Mouse (Mus musculus): Measurements from ENCODE around the gene Med27. TPM values are rescaled to one million over a fixed set of nuclear protein-coding genes. Genes with fewer than 3 reads are reported as not detected.

Gene Med27
- total and polyA plus RNA-seq, 3 experiments: 32.1 to 36.2 (median 33.6) TPM

DNA sequence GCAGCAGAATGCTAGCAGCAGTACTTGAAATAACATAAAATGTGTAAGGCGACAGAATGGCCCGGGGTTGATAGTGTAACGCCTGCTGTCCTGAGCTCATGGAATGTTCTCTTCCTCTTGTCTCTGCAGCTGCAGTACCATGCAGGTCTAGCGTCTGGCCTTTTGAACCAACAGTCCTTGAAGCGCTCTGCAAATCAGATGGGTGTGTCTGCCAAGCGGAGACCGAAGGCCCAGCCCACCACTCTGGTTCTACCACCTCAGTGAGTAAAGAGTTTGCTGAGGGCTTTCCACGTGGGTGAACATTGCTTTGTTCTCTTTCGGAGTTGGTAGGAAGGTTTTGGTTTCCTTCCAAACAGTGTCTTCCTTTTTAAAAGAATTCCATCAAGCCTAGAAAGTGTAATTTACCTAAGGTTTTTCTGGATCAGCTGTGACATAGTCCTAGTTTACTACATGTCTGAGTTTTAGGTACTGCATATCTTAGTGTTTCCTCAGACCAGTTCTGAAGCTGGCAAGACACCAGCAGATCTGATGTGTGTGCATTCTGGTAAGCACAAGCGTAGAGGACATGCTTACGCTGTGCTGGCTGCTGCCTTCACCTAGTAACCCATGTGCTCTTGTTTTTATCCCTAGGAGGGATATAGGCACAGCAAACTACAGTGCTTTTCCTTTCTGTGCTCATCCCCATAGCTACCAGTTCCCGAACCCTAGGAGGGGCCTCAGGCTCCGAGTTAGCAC, 66.8 kb downstream of the Med27 start:
- dilution Hi-C loops (cut with MboI; ENCODE audit: extremely low pct_ligation_motif_present, extremely low pct_unique_long_range_greater_than_20kb, low sequenced_read_pairs) (no loop called here), in situ Hi-C loops (cut with MboI; ENCODE audit: low pct_ligation_motif_present, low pct_unique_long_range_greater_than_20kb, low sequenced_read_pairs) (no loop called here)
- Histone ChIP-seq H3K9ac (ENCODE audit: insufficient read depth, low read depth) (no peak overlapping the region), H3K27me3 (replicated peaks) (no peaks in the 10 kb centered on the region), H3K79me2 (replicated peaks; ENCODE audit: control insufficient read depth, extremely low read depth, insufficient read depth, poor library complexity, severe bottlenecking) (no peaks in the 10 kb centered on the region), H3K9me3 (replicated peaks; ENCODE audit: low read length) (no peaks in the 10 kb centered on the region), H3K4me1 (ENCODE audit: control insufficient read depth in 1 of 2, insufficient read depth in 2 of 2) (peaks cover 2 to 18% of the 10 kb centered on the region in 2 experiments; a peak in 1 of 4 replicates), H3K36me3 (replicated peaks in 1 of 2; ENCODE audit: control insufficient read depth in 1 of 2, insufficient read depth in 1 of 2, low read length in 1 of 2) (peaks cover 0 to 34% of the 10 kb centered on the region in 2 experiments), H3K27ac (ENCODE audit: insufficient read depth, low read depth) (no peak overlapping the region), H3K4me3 (replicated peaks in 1 of 3; ENCODE audit: low read depth in 2 of 3, low read length in 2 of 3, poor library complexity in 1 of 3) (no peak overlapping the region), H3K4me2 (ENCODE audit: insufficient read depth, low read depth, poor library complexity, severe bottlenecking) (no peak overlapping the region)
- DNase-seq (ENCODE audit: extremely low read depth): no peak
- TF ChIP-seq CHD2 (IDR thresholded peaks at IDR 0.05; ENCODE audit: low read length): no peak
- TF ChIP-seq USF1 (IDR thresholded peaks at IDR 0.05; ENCODE audit: low read depth, low read length): no peak
- no peak for TF ChIP-seq MXI1 (IDR thresholded peaks at IDR 0.05; ENCODE audit: low read depth, low read length)
- no peak for TF ChIP-seq USF2 (conservative IDR thresholded peaks at IDR 0.05; ENCODE audit: low read depth, low read length)
- no peak for TF ChIP-seq UBTF (IDR thresholded peaks at IDR 0.05; ENCODE audit: low read depth, low read length)
- no peak for TF ChIP-seq ETS1 (conservative IDR thresholded peaks at IDR 0.05; ENCODE audit: low read depth, low read length)
- no peak for TF ChIP-seq NRF1 (IDR thresholded peaks at IDR 0.05; ENCODE audit: low read depth, low read length)
- no peak for TF ChIP-seq TBP (conservative IDR thresholded peaks at IDR 0.05; ENCODE audit: low read depth, low read length)
- TF ChIP-seq JUN (IDR thresholded peaks at IDR 0.05; ENCODE audit: insufficient read depth, low read depth, low read length): no peak
- TF ChIP-seq GABPA (IDR thresholded peaks at IDR 0.05; ENCODE audit: insufficient replicate concordance, low read depth, low read length): no peak
- no peak for TF ChIP-seq IRF4 (IDR thresholded peaks at IDR 0.05; ENCODE audit: low read depth, low read length)
- TF ChIP-seq TCF12 (IDR thresholded peaks at IDR 0.05; ENCODE audit: low read depth, low read length): no peak
- TF ChIP-seq KAT2A (IDR thresholded peaks at IDR 0.05; ENCODE audit: insufficient replicate concordance, low read length): no peak
- no peak for TF ChIP-seq SMC3 (IDR thresholded peaks at IDR 0.05; ENCODE audit: low read depth, low read length)

DNA sequence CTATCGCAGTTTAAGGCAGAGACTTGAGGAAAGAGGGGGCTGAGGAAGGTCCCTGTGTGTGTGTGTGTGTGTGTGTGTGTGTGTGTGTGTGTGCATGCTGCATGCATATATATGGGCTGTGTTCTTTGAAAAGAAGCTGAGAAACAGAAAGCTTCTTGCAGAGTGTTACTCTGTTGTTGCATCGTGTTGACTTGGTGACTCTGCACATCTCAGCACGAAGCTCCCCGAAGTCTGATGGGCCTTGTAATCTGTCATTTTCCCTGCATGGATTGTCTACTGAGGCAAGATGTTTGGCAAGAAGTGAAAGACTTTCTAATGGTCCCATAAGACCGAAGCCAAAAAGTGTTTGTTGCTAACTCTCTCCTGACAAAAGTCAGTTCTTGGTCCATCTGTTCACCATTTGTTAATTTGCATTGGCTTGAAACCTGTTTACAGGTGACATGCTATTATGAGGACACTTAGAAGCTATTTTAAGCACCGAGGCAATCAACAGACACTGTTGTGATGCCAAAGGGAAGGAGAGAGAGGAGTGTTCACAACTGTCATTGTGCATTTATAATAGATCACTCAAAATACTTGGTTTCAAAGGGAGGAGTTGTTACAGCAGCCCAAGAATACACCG, 68.3 kb downstream of the Med27 start:
- Histone ChIP-seq H3K9ac (ENCODE audit: insufficient read depth, low read depth) (no peak overlapping the region), H3K4me3 (replicated peaks in 1 of 3; ENCODE audit: low read depth in 2 of 3, low read length in 2 of 3, poor library complexity in 1 of 3) (no peak overlapping the region), H3K79me2 (replicated peaks; ENCODE audit: control insufficient read depth, extremely low read depth, insufficient read depth, poor library complexity, severe bottlenecking) (no peaks in the 10 kb centered on the region), H3K27me3 (replicated peaks) (no peaks in the 10 kb centered on the region), H3K9me3 (replicated peaks; ENCODE audit: low read length) (no peaks in the 10 kb centered on the region), H3K4me1 (ENCODE audit: control insufficient read depth in 1 of 2, insufficient read depth in 2 of 2) (peaks cover 2 to 25% of the 10 kb centered on the region in 2 experiments; a peak in 1 of 4 replicates), H3K4me2 (ENCODE audit: insufficient read depth, low read depth, poor library complexity, severe bottlenecking) (no peak overlapping the region), H3K27ac (ENCODE audit: insufficient read depth, low read depth) (no peak overlapping the region), H3K36me3 (replicated peaks in 1 of 2; ENCODE audit: control insufficient read depth in 1 of 2, insufficient read depth in 1 of 2, low read length in 1 of 2) (peaks cover 0 to 32% of the 10 kb centered on the region in 2 experiments)
- TF ChIP-seq UBTF (IDR thresholded peaks at IDR 0.05; ENCODE audit: low read depth, low read length) (no peak), ZC3H11A (IDR thresholded peaks at IDR 0.05; ENCODE audit: low read depth, low read length) (no peak), JUND (conservative IDR thresholded peaks at IDR 0.05; ENCODE audit: low read depth, low read length) (no peak), E2F4 (IDR thresholded peaks at IDR 0.05; ENCODE audit: insufficient replicate concordance, low read depth, low read length) (no peak), CHD1 (IDR thresholded peaks at IDR 0.05; ENCODE audit: low read depth, low read length) (no peak), MYC (IDR thresholded peaks at IDR 0.05; ENCODE audit: low read depth, low read length) (no peak), NELFE (IDR thresholded peaks at IDR 0.05; ENCODE audit: low read depth, low read length) (no peak), USF1 (IDR thresholded peaks at IDR 0.05; ENCODE audit: low read depth, low read length) (no peak), CHD2 (IDR thresholded peaks at IDR 0.05; ENCODE audit: low read length) (no peak), ZMIZ1 (IDR thresholded peaks at IDR 0.05; ENCODE audit: low read depth, low read length) (no peak), MAX (IDR thresholded peaks at IDR 0.05; ENCODE audit: low read length) (no peak), MAFK (IDR thresholded peaks at IDR 0.05; ENCODE audit: insufficient replicate concordance, low read length) (no peak), HCFC1 (IDR thresholded peaks at IDR 0.05; ENCODE audit: low read depth, low read length) (no peak), ETS1 (conservative IDR thresholded peaks at IDR 0.05; ENCODE audit: low read depth, low read length) (no peak), SMC3 (IDR thresholded peaks at IDR 0.05; ENCODE audit: low read depth, low read length) (no peak), POLR2A (IDR thresholded peaks at IDR 0.05; ENCODE audit: low read depth, low read length) (no peak), GABPA (IDR thresholded peaks at IDR 0.05; ENCODE audit: insufficient replicate concordance, low read depth, low read length) (no peak)
- dilution Hi-C loops (cut with MboI; ENCODE audit: extremely low pct_ligation_motif_present, extremely low pct_unique_long_range_greater_than_20kb, low sequenced_read_pairs): no loop called here
- in situ Hi-C loops (cut with MboI; ENCODE audit: low pct_ligation_motif_present, low pct_unique_long_range_greater_than_20kb, low sequenced_read_pairs): no loop called here
- no peak for DNase-seq (ENCODE audit: extremely low read depth)

All from CH12.LX (cell line).